Mouse (Mus musculus) adrenal gland, postnatal 14 days (tissue): ENCODE measurements around the gene Actr3. TPM values are rescaled to one million over a fixed set of nuclear protein-coding genes. Genes with fewer than 3 reads are reported as not detected.

Source experiments
- DNase-seq: peaks from one replicate; pipeline ENCODE4 v3.0.0; 2021; ENCODE audit warnings: mixed read lengths
- long read RNA-seq, 2 experiments: library from polyadenylated mRNA; stranded (forward); transcript quantifications; one replicate each; pipeline ENCODE4 v2.0.0; 2021
- total RNA-seq: library from RNA; stranded (reverse); gene quantifications from 2 replicates; pipeline ENCODE4 v1.2.3, GENCODE M21; 2021

Gene Actr3
- total RNA-seq = 161 and 211 TPM in 2 replicates
- long read RNA-seq, experiment 1, transcript Actr3-201 (13 exons, 2,554 nt) = minor isoform, 6 of 174 reads
- long read RNA-seq, experiment 1, transcript Actr3-202 (12 exons, 2,565 nt) = major isoform, 160 of 174 reads
- long read RNA-seq, experiment 1, partial matches to known transcripts = 2 of 174 reads
- long read RNA-seq, experiment 1, other reads (novel, unspliced or antisense) = 6 of 174 reads
- long read RNA-seq, experiment 2, transcript Actr3-202 (12 exons, 2,565 nt) = major isoform, 101 of 113 reads
- long read RNA-seq, experiment 2, partial matches to known transcripts = 2 of 113 reads
- long read RNA-seq, experiment 2, other reads (novel, unspliced or antisense) = 7 of 113 reads

DNA sequence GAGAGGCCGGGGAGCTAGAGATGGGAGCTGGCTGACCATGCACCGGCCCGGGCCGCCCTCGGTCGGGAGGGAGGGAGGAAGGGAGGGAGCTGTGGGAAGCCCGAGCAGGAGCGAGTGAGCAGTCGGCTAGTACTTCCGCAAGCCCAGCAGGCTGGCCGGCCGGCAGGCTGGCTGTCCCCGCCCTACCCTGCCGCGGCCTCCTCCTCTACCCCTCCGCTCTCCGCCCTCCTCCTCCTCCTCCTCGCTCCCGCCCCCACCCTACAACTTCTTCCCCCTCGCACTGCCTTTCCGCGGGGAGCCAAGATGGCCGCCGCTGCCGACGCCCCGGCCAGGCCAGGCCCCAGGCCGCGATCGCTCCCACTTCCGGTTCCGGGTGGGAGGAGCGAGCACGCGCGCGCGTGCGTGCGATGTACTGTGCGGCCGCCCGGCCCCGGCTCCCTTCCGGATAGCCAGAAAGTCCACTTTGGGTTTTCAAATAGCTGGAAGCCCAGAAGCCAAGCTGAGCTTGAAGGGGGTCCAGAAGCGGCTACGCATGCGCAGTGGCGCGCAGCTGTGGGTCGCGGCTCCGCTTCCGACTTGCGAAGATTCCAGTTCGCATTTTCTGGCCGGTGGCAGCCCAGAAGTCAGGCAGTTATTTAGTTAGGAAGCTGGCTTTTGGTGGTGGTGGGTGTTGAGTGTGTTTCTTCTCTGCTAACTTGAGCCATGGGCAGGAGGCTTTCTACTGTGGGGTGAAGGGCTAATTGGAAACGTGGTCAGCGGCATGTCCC is at the start of gene Actr3:
Actr3 (minus strand) TSS at position 359 of the 767 bp plus-strand sequence.
- DNase-seq = peak; percentile 100

DNA sequence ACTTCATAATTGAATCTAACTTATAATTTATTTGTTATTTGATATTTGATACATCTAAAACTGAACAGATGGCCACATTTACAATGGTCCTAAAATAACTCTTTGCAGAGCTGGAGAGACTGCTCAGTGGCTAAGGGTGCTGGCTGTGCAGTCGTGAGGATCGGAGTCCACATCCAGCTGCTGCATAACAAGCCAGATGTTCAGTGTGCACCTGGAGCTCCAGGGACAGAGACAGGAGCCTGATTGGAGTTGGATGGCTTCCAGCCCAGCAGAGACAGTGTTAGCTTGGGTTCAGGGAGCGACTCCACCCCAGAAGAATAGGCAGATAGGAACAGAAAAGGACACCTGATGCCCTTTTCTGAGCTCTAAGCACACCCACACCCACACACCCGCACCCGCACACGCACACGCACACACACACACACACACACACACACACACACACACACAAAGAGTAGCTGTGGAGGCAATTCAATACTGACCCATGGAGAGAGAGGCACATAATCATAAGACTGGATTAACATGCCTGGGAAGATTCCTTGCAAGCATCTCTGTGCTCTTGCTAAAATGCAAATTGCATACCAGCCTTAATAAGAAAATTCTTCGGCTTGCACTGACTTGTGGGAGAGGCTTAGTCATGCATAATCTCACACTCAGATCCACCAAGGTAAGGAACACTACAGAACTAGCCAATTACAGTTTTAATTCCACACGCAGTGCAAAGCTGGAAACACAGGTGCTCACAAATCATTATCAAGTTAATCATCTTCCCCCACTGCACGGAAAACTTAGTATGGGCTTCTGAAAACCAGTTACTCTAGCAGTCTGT is 47.1 kb upstream of the Actr3 start:
- no peak for DNase-seq

DNA sequence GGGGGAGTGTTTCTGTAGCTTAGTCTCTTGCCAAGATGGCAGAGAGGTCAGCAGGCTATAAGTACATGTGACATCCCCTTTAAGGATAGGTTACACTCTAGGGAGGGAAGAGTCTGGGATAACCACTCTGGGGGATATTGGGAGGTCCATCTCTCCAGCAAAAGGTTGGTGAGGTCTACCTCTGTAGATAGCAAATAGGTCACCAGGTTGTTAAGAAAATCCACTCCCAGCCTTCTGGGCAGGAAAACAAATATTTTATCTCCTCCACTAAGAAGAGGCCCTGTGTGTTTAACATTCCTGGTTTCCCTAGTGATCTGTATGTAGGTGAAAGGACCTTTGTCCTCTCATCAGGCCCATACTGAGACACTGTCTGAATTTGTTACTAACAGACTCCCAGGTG is 46.3 kb upstream of the Actr3 start:
- no peak for DNase-seq

DNA sequence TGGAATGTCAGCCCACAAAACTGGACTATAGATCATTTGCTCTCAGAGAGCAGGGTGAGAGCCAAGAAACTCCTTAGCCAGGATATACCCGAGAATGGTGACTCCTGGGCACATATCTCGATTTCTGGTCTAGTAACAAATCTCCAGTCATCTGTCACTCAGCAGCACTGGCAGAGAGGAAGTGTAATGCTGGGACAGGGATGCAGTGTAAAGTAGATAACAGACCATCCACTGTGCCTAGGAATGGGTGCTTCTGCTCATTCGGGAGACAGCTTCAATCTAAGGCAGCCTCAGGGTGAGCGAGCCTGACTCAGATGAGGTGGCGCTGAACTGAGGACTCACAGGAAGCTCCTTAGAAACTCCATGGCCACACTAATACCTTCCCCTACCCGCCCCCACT is 43.1 kb upstream of the Actr3 start:
- DNase-seq = no peak

DNA sequence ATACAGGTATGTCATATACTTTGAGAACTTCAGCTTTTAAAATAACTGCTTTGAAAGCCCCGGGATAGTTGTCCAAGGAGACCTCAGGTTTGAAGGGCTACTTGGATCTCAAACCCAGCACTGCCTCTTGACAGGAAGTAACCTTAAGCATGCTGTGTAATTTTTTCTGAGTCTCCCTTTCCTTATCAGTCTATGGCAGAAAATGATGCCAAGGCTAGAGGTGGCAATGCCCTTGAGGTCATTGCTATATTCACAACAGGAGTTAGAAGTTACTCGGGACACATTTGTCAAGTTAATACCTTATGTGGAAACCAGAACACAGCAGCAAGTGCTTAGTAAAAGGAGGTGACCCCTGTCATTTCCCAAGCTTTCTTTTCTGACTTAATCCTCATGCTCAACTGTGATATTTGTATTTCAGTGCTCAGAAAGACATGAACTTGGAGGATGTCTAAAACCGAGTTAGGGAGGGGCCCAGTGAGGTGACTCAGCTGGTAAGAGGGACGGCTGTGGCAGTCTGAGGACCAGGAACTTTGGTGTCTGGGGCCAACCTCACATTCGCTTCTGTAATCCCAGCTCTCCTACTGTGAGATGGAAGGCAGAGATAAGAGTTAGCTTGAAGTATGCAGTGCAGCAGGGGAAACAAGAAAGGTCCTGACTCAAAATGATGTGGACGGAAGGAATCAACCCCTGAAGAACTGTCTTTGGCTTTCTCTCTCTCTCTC is 40.6 kb upstream of the Actr3 start:
- no peak for DNase-seq

DNA sequence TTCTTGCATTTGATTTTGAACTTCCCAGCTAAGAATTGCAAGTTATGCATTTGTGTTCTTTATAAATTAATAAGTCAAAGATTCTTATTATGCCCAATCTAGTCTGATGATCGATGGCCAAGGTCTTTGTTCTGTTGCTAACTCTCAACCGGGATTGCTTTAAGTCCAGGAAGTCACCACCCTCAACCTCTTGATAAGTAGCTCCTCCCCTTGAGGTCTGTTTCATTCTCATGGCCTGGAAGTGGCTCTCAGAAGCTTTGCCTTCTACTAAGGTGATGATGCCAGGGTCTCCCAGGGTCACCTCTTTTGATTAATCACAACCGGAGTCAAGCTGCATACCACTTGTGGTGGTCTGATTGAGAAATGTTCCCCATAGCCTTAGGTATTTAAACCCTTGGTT is 38.3 kb upstream of the Actr3 start:
- DNase-seq = no peak

DNA sequence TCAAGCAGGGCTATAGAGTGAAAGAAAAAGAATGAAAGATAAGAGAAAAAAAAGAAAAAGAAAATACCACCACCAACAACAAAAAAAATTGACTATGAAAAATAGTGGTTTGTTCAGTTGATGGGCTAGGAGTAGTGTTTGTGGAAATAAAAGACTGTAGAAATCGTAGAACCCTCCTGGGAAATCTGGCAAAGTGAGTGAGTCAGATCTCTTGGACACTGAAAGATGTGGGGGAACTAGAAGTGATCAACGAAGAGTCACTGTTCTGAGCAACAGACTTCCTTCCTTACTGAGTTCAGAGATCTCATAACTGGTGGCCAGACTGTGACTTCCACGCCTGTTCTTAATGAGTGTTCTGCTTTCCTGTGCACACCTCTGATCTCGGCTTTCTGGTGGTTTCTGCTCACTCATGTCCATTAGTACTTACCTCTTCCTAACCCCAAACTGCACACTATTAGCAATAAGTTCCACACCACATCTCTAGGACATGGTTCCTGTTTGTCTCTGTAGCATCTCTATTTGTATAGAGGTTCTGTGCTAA is 37.7 kb upstream of the Actr3 start:
- no peak for DNase-seq

DNA sequence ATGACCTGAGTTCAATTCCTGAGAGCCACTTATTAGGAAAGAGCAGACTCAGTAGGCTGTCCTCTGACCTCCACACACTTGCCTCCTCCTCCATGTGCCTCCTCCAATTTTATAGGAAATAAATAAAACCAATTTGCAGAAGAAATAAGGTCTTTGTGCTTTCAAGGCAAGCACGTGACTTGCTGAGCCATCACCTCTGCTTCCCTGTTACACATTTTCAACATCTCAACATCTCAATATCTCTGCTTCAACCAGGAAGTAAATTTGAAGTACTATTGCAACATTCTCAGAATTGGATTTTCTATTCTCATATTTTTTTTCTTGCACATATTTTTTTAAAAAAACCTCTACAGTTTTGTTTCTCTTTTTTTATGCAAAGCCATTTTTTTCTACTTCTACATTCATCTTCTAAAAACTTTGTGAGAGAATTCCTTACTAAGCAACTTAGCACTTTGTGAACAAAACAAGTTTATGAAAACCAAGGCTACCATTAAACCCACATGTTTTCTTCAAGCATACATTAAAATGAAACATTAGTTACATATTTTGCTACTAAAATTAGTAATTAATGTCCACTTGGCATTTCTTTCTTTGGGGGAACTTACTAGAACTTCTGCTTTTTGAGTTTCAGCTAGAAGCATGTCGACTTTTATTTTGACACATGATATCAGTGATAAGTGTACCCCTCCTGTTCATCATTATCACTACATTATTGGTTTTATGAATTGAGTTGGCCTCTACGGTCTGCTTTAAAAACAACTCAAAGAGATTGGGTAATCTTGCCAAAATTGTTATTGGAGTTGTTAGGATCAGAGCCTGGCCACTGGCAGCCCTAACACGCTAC is 35.5 kb upstream of the Actr3 start:
- DNase-seq = no peak

DNA sequence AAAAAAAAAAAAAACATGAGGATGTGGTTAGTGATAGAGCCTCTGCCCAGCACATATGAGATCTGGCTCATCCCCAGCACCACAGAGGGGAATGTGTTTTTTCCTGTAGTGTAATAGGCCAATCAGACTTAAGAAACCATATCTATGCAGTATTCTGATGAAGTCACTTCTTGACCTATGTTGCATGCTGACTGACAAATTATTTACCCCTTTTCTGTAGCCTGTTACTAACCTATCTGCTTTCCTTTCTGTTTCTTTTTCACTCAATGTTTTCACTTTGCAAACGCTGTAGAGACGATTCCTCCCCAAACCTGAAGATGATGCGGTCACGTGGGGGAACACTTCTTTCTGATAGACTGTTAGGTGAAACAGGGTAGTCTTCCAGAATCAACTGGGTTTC is 32.4 kb upstream of the Actr3 start:
- no peak for DNase-seq

DNA sequence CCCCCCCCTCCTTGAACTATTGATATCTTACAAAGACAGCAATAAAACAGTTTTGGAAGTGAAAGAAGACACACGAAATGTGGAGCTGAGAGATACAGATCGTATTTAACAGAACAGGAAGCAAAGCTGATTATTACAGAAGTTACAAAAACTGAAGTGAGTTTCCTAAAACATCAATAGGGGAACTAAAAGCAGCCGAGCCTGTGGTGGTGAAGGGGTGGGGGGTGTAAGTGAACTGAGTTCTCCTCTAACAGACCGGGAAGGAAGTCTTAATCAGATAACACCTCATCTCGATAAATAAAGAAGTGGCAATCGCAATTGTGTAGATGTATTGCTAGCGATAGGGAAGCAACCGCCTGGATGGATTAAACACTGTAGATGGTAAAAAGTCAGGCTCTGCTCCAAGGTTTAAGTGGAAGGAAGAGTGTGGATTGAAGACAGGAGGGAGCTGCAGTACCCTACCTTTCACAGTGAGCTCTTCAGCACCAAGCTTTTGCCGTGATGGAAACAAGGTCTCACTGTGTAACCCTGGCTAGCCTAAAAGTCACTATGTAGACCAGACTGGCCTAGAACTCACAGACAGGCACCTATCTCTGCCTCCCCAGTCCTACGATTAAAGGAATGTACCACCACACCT is 31.2 kb upstream of the Actr3 start:
- no peak for DNase-seq

DNA sequence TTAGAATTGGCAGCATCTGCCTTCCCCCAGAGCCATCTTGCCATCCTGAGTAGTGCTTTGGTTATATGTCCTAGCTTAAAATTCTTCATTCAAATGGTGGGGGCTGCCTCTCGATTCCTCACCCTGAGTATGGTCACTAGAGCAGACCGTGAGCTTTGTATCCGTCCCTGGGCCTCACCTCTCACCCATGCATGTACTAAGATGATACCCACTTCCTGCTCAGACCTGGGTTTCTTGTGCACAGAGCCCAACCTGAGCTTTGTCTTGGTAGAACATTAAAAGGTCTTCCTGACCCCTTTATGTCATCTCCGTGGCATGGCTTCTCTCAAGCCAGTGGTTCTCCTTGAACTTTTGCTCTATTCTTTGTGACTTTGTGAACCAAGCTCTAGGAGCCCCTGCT is 28.5 kb upstream of the Actr3 start:
- DNase-seq = no peak

DNA sequence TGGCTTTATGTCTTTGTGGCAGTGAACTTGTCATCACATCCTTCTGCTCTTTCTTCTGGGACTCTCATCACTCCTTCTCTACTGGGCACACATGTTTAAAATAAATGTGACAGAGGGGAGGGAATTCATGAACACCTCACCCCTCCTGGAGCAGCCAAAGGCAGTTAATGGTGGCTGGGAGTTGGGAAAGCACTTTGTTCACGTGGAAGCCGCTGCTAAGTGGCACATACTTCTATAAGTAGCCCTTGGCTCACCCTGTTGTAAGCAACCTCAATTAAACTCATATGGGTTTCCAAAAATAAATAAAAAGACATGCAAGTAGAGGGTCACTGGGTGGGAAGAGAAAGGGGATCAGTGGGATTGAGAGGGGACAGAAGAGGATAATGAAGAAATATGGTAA is 27.8 kb upstream of the Actr3 start:
- DNase-seq = no peak

DNA sequence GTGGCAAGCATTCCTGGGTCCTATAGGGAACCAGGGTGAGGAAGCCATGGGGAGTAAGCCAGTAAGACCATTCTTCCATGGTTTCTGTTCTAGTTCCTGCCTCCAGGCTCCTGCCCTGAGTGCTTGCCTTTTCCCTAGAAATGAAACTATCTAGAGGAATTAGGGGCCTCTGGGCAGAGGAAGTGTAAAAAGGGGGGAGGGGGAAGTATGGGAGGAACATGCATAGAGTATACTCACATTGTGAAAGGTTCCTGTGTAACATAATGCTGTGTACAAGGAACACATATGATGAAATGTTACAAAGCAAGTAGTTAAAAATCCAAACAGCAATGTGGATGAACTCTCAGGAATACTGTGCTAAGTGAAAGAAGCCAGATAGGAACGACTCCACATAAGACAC is 27.4 kb upstream of the Actr3 start:
- no peak for DNase-seq

DNA sequence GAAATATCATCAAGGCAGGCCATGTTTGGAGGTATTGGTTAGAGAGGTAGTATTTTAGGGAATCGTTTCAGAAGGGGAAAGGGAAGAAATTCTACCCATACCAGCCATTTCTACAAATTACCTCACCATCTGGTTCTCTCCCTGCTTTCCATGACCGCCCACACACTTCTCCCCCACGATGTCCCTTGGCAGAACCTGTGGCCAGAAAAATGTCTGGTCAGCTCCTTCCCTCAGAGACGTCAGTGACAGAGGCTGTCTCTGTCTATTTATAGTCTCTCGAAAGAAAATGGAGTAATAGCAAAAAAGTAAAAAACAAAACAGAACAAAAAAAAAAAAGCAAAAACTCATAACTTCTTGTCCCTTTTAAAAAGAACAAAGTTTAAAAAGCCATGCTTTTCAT is 23.0 kb upstream of the Actr3 start:
- DNase-seq = peak; percentile 20

DNA sequence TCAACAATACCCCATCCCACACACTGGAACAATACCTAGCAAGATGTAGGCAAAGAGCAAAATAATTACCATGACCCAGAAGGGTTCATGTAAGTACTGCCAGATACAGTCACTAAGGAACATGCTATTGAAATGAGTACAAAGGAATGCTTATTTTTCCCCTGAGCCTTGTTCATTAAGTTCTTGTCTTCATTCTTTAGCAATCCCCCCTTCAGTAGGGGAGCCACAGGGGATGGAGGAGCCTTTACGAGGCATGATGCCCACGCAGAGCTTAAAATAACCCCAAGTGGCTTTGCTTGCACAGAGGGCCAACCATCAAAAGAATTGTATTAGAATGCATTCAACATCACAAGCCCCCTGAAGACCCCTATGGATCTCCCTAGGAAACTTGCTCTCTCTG is 19.6 kb upstream of the Actr3 start:
- no peak for DNase-seq

DNA sequence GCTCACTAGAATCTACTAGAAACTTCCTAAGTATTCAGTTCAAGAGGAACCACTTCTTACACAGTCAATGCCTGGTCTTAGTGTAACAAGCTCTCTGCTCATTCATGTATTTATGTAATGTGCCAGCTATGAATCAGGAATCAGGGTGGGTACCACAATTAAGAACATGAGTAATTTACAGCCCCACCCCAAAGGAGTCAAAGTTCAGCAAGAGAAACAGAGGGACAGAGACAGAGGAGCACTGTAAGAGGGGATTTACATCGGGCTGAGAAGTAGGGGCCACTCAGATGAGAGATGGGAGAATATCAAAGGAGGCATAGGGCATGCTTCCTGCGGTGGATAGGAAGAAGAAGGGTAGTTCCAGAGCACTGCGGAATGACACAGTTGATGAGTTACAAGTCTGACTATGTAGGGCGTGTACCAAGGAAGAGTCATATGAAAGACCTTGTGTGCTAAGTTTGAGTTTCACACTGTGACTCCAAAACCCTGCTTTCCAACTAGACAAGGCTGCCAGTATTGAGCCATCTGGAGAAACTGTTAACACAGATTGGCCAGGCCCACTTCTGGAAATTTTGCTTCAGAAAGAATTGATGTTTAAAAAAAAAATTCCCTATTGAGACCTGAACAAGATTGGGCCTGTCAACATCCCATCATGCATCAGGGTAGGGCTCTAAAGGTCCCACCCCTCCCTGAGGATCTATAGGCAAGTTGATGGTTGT is 14.9 kb upstream of the Actr3 start:
- DNase-seq = no peak

DNA sequence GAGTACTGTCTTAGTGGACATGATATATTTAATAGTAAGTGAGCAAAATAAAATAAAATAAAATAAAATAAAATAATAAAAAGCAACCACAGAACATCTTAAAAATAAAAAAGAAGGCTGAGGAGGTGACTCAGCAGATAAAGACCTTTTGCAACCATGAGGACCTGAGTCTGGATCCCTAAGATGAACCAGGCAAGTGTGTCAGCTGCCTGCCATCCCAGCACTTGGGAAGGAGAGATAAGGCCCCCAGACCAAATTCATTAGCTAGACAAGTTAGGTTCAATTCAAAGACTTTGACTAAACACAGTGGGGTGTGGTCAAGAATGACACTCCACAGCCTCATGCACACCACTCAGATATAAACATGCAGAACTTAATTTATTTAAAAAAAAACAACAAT is 12.4 kb upstream of the Actr3 start:
- DNase-seq = no peak

DNA sequence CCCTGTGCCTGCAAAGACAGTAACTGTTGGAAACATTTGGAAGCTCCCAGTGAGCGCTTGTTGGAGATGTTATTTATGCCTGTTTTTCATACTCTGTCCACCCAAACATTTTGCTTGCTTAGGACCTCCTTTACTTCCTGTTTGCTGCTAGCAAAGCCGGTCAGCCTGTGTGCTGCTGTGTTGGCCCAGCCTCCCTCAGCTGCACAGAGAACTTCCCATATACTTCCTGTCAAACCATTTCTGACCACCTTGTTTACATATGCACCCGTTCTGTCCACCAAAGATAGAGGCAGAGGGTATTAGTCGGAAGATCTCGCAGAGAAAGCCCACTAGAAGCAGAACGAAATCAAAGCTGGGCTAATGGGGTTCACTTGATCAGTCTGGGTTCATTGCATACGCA is 6.2 kb upstream of the Actr3 start:
- DNase-seq = peak; percentile 14

DNA sequence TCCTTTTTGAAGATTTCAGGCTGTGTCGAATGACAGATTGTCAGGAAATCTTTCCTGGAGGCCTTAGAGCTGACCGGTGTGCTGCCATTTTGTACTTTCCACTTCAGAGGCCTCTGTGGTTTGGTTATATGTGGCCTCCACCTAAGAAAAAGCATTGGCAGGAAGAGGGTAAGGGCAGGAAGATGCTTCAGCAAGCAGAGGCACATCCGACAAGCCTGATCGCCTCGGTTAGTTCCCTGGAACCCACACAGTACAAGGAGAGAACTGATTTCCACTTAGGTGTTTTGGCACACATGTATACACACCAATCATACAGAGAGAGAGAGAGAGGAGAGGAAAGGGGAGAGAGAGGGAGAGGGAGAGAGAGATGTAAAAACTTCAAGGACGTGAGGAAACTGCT is 5.7 kb upstream of the Actr3 start:
- no peak for DNase-seq

DNA sequence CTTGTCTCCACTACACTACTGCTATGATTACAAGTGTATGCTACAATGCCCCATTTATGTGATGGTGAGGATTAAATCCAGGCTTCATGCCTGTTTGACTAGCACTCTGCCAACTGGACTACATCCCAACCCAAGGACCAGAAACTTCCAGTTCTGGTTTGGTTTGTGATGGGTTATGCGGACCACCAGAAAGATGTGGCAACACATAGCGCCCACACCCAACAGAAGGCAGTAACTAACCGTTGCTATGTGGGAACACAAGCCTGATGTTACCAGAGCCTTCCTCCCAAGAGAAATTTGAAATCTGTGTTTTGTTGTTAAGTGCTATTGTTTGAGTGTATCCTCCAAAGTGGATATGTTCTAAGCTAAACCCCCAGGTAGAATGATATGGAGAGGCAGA is 4.0 kb upstream of the Actr3 start:
- DNase-seq = no peak
